Mouse (Mus musculus): ENCODE measurements around the gene Zfp37. TPM values are rescaled to one million over a fixed set of nuclear protein-coding genes. Genes with fewer than 3 reads are reported as not detected.
"Not testable (repeated sequence)": the region's sequence is repeated elsewhere in the genome, so short reads cannot be mapped to it uniquely, and the experiment has no call there.

Zfp37 gene
- total RNA-seq (2021): 1 to 10 TPM; 5.4 to 6.2 TPM
- long read RNA-seq, experiment 1, partial matches to known transcripts: 0 of 6 reads
- long read RNA-seq, experiment 1, other reads (novel, unspliced or antisense): 2 of 6 reads
- long read RNA-seq, experiment 2: 0 reads

- DNase-seq: peak in 1 of 2 experiments; percentile 14
Measured at GRCm38 (mm10) chr4:62230769-62231168, at the start of gene Zfp37. TSS of gene Zfp37 (minus strand) at chr4:62231047.

- DNase-seq: no peak
Measured at GRCm38 (mm10) chr4:62278081-62278480, 47.2 kb upstream of the Zfp37 start.

GRCm38 (mm10) chr4:62277222-62277621 is 46.4 kb upstream of the Zfp37 start:
- no peak for DNase-seq

- no peak for DNase-seq
Measured at GRCm38 (mm10) chr4:62276642-62277041, 45.8 kb upstream of the Zfp37 start.

GRCm38 (mm10) chr4:62274841-62275536 is 44.1 kb upstream of the Zfp37 start:
- DNase-seq: no peak

GRCm38 (mm10) chr4:62273916-62274315 is 43.1 kb upstream of the Zfp37 start:
- DNase-seq: no peak

GRCm38 (mm10) chr4:62272696-62273095 is 41.8 kb upstream of the Zfp37 start:
- no peak for DNase-seq

GRCm38 (mm10) chr4:62267101-62267500 is 36.3 kb upstream of the Zfp37 start:
- peak in 1 of 2 experiments; percentile 38 for DNase-seq

GRCm38 (mm10) chr4:62266016-62266415 is 35.2 kb upstream of the Zfp37 start:
- not testable (repeated sequence) for DNase-seq

- DNase-seq: no peak
Measured at GRCm38 (mm10) chr4:62265154-62265836, 34.4 kb upstream of the Zfp37 start.

- no peak for DNase-seq
Measured at GRCm38 (mm10) chr4:62263133-62263844, 32.4 kb upstream of the Zfp37 start.

- DNase-seq: no peak
Measured at GRCm38 (mm10) chr4:62262276-62262675, 31.4 kb upstream of the Zfp37 start, which contains the start of gene Slc31a2. TSS of gene Slc31a2 (plus strand) at chr4:62262562.

GRCm38 (mm10) chr4:62256931-62257330 is 26.1 kb upstream of the Zfp37 start:
- peak; percentile 68 to 71 for DNase-seq

GRCm38 (mm10) chr4:62254551-62254950 is 23.7 kb upstream of the Zfp37 start:
- no peak for DNase-seq

- no peak for DNase-seq
Measured at GRCm38 (mm10) chr4:62251776-62252175, 20.9 kb upstream of the Zfp37 start.

- DNase-seq: no peak
Measured at GRCm38 (mm10) chr4:62250896-62251544, 20.2 kb upstream of the Zfp37 start.

- no peak for DNase-seq
Measured at GRCm38 (mm10) chr4:62248328-62248727, 17.5 kb upstream of the Zfp37 start.

- no peak for DNase-seq
Measured at GRCm38 (mm10) chr4:62240586-62240985, 9.7 kb upstream of the Zfp37 start.

- DNase-seq: no peak
Measured at GRCm38 (mm10) chr4:62230153-62230552, 694 bp downstream of the Zfp37 start.

GRCm38 (mm10) chr4:62229448-62229847 is 1.4 kb downstream of the Zfp37 start:
- DNase-seq: peak; percentile 9 to 12

GRCm38 (mm10) chr4:62228391-62228790 is 2.5 kb downstream of the Zfp37 start:
- peak; percentile 51 to 65 for DNase-seq

GRCm38 (mm10) chr4:62213490-62213889 is 17.4 kb downstream of the Zfp37 start:
- no peak for DNase-seq
